Mouse (Mus musculus): ENCODE data around the gene Tmem100.

The Tmem100 gene

DNA sequence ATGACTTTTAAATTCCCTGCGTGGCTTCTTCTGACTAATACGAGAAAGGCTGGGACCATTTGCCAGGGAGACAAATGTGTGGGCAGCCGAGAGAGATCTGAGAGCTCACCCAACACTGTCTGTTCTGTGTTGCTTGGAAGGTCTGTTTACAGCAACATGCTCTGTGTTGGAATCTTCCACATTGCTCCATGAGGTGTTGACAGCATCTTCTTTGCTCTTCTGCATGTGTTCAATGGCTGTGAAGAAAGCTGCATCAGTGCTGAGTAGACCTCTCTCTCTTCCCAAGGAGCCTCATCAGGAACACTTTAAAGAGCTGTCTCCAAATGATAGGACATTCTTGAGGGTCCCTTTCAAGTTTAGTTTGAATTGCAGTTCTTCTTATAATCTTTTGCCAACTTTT lies 32.5 kb downstream of the Tmem100 start:
- DNase-seq (ENCODE audit: low spot score) = no peak

DNA sequence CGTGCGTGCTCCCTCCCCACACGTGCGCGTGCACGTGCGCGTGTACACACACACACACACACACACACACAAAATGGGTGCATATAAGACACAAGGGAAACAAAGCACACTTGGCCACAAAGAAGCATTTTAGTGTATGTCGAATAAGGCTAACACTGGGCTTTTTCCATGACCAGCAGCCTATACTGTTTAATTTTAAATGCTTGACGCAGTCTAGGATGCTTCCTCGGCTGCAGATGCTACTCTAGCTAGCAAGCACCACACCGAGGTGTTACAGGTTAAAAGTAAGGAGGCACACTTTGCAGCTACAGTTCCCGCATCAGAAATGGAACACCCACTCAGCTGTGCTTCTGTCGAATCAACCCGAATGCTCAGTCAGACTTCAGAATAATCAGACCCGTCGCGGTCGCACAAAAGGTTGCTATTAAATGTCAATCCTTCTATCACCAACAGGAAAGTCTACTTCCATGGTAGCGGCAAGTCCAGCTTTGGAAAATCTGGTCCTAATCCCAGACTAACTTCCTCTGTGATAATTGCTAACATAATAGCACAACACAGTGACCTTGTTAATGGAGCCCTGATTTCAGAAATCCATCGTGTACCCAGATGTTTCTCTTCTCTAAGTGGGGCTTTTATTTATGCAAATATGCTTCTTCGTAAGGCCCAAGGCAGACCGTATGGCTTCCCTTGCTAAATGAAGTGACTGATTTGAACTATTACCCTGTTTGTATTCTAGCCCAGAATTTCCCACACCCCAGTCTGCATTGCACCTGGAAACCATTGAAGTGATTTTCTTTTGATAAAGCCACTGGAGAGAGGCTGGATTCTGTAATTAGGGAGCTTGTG lies 36.5 kb downstream of the Tmem100 start:
- DNase-seq (ENCODE audit: low spot score) = no peak

DNA sequence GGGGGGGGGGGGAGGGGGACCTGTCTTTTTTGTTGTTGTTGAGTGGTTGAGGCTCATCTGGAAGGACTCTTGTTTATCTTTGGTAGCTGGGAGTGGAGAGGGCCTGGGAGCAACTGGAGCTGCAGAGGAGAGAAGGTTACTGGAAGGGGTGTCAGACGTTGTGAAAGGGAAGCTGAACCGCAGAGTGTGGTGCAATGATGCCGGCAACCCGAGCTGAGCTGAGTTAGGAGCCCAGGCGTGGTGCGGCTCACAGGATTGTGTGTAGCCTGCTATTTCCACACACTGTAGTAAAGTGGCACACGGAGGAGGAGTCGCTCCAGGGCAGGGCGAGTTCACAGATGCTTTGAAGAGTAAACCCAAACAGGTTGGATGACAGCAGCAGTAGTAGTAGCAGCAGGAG lies 41.6 kb downstream of the Tmem100 start:
- DNase-seq (ENCODE audit: low spot score) = no peak

DNA sequence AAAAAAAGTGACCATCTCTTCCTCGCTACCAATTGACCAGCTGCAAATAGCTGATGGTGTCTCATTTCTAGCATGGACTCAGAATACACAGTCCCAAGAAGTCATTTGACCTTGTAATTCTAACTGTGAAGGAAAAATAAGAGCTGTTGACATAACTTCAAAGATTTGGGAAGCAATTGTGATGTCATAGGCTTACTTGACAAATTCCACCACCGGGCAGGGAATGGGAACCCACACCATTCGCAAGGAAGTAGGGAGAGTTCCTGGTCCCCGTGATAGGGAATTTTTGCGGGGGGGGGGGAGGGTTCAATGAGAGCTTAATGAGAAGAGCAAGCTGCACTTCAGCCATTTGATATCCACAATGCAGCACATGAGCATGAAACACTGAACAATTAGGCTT lies 43.1 kb downstream of the Tmem100 start:
- DNase-seq (ENCODE audit: low spot score) = no peak

DNA sequence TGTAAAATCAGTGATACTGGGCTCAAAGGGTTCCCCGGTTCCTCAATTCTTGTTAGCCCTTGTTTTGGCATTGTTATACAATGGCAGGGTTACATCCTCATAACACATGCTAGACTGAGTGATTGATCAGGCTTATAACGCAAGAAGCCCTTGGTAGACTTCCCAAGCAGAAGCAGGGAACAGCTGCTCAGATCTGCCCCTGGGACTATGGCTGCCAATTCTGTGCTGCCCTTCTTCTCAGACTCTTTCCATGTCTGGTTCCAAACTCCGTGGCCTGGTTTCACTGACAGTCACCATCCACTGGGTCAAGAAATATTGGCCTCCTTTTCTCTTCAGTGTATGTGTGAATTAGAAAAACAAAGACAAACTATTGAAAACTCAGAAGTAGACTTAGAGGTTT lies 46.5 kb downstream of the Tmem100 start:
- DNase-seq (ENCODE audit: low spot score) = no peak

DNA sequence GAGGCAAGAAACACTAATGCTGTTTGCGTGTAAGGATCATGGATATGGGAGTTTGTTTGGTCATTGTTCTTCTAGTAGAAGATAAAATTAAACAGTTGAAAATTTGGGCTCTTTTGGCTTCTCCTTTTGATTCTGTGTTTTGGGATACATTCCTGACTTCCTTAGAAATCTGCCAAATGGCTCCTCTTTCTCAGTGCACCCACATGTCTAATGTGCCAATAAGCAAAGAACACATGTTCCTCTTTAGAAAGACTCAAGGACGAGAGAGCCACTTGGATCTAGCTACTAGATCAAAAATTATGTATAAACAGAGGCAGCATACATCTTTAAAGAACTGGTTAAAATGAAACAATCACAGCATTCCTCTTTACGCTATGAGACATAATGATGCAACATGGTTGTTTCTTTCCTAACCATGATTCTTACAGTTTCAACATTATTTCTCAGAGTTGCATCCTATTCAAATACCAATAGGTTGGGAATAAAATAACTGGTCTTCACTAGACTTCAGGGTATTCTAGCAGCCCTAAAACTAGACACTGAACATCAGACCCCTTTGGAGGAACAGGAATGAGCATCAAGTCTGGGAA lies 50.6 kb downstream of the Tmem100 start:
- no peak for DNase-seq (ENCODE audit: low spot score)

DNA sequence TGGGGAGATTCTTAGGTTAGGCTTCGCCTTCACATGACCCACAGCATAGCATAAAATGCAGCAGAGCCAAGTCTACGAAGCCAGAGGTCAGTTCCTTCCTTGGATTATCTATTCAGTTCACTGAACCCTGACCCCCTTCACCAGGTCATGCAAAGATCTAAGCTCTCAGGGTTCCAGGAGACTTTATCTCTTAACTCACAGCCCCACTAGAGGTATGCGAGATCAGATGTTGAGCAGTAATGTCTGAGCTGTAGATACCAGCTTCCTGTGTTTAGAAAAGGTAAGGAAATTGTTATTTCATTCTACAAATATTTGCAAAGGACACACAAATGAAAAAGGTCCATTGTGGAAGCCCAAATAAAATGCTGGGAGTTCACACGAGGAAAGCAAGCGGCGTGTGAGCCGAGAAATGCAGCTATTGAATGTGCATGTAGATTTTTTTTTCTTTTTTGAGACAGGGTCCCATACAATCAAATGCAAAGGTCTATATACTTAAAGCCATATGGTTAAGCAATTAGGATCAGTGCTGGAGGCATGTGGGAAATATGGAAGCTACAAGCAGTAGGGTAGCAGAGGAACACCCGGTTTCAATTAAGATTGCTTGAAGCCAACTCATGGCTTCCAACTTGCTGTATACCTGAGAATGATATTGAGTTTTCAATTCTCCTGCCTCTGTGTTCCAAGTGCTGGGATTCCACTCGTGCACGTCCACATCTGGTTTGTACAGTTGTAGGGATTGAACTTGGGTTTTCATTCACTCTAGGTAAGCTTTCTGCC lies 51.9 kb downstream of the Tmem100 start:
- DNase-seq (ENCODE audit: low spot score) = no peak

DNA sequence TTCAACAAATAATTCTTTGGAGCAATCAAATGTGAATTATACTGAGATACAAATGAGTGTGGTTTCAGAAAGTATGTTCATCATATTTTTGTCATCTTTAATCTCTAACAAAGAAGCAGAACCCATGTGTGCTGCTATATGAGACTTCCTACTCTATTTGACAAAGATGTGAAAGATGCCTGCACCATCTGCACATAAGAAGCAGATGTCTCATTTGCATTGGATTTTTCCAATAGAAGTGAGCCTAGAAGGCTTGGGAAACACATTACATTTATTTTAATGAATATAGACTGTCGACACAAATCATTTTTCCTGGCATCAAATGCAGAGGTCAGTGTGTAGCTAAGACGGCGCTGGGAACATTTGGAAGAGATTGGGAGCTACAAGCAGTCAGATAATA lies 52.9 kb downstream of the Tmem100 start:
- DNase-seq (ENCODE audit: low spot score) = no peak

DNA sequence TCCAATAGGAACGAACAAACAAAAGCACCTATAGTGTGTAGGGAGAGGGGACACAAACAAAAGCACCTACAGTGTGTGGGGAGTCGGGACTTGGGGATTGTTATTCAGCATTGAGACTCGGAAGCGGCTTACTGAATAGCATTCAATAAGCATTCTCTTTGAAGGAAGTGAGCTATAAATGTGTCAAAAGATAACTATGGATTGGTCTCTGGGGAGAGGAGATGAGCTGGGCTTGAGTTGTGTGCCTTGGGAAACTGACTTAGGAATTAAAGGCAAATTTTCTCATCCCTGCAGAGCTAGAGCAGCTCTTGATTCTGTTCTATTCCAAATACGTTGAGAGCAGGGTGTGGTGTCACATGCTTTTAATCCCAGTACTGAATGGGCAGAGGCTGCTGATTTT lies 54.0 kb downstream of the Tmem100 start:
- DNase-seq (ENCODE audit: low spot score) = no peak
